Mouse (Mus musculus) urinary bladder, postnatal 14 days (tissue): ENCODE results near the gene Sufu.

Experiments used
- DNase-seq: peaks from one replicate; pipeline ENCODE4 v3.0.0; 2021; ENCODE audit warnings: low spot score

Gene Sufu

GRCm38 (mm10) chr19:46499836-46500580 is 103.3 kb downstream of the Sufu start:
- peak; percentile 99 for DNase-seq

DNA sequence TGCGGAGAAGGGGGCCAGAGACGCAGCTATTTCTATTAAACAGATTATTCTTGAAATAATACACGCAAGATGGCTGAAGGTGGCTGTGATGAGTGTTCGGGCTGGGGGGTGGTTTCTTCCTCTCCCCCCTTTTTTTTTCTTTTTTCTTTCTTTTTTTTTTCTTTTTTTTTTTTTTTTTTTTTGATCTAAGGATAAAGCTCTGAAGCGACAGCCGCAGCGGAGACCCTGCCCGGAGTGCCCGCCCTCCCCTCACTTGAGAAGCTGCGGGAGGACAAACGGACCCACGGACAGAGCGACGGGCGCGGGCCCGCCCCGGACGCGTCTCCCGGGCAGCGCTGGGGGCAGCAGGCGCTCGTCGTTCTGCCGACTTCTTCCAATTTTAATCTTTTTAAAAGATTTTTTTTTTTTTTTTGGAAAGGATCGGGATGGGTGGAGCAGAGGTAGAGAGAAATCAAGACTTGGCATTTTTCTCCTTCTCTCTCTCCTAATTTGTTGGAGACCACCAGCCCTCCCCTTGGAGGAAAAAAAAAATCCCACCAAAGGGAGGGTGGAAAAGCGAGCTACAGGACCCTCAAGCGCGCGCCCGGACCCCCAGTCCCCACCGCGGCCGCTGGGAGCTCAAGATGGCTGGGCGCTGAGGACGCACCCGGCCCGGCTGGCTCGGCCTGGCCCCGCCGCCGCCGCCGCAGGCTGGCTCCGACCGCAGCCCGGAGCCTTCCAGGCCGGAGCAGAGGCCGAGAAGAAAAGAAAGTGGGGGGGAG is 104.1 kb downstream of the Sufu start:
- DNase-seq = peak; percentile 58

DNA sequence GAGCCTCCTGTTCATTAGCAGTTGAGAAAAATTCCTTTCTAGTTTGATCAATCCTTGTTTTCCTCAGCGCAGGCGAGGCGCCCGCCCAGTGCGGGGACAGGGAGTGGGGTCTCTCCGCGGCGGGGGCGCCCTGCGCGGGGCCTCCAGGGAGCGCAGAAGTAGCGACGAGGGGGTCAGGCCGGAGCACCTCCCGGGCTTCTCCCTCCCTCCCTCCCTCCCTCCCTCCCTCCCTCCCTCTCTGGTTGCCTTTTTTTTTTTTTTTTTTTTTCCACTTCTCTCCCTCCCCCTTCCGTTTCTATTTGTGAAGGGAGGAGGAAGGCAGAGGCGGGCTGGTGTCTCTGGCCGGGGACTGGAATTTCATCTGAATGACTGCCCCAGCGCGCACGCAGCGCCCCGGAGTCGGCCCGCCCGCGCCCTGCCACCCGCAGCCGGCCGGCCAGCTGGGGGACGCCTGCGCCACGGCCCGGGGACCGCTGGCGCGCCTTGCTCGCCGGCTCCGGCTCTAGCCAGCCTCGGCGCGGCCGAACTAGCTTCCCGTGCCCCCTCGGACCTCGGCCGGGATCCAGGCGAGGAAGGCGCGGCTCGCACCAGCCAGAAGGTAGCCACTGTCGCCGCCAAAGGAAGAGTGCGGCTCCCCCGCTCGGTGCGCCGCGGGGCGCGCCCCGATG is 104.8 kb downstream of the Sufu start, which contains the start of gene Trim8:
Gene Trim8 (plus strand): TSS at position 302 of the 668 bp plus-strand sequence.
- DNase-seq = peak; percentile 78

GRCm38 (mm10) chr19:46502069-46502455 is 105.4 kb downstream of the Sufu start:
- peak; percentile 81 for DNase-seq

DNA sequence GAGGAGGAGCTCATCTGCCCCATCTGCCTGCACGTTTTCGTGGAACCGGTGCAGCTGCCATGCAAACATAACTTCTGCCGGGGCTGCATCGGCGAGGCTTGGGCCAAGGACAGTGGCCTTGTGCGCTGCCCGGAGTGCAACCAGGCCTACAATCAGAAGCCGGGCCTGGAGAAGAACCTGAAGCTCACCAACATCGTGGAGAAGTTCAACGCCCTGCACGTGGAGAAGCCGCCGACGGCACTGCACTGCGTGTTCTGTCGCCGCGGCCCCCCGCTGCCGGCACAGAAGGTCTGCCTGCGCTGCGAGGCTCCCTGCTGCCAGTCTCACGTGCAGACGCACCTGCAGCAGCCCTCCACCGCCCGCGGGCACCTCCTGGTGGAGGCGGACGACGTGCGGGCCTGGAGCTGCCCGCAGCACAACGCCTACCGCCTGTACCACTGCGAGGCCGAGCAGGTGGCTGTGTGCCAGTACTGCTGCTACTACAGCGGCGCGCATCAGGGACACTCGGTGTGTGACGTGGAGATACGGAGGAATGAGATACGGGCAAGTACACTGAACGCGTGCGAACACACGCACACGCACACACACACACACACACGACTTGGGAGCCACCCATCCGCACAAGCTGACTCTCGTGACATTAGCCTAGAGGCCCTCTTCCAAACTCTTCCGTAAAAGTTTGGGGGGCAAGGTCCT is 105.9 kb downstream of the Sufu start:
- DNase-seq = peak; percentile 86

DNA sequence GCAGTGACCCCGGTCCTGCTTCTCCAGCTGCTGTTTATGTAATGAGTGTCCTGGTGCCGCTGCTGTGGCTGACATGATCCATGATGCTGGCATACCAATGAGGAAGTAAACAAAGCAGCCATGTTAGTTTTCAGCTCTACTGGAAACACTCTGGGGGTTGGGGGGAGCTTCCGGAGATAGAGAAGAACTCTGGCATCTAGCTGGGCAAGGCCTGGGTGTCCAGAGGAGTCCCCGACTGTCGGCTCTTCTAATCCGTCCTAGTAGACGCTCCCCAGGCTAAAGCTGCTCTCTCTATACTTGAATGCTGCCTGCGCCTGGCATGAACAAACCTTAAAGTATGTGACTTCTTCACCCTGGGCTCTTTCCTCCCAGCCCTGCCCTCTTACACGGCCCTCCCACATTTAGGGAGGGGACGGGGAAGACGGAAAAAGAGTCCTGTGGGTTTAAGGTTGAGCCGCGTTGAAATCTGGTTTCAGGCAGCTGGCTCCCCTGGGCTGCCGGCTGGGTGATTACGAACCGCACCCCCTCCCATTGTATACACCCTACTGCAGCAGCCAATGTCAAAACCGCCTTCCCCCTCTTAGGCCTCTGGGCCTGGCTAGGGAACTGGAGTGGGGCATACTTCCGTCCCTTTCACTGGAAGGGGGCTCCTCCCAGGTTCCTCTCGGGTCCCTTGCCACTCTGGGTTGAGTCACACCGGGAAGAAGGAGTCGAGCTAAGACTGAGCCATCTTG is 106.8 kb downstream of the Sufu start:
- peak; percentile 87 for DNase-seq

DNA sequence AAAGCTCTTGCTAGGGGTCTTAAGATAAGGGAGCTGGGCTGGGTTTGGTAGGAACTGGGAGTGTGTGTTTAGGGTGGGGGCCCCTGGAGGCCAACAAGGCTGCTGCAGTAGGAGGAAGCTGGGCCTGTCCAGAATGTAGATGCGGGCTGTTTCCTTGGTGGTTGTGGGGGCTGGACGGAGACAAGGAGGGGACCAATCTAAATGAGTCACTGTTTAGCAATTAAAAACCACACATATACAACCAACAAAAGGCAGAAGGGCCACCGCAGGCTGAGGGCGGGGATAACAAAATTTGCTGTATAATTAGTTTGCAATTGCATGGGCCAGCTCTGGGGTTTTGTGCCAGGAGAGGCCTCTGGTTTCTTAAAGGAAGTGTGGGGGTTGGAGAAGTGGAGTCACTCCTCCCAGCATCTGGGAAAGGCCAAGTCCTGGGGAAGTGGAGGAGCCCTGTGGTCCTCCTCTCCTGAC is 107.4 kb downstream of the Sufu start:
- peak; percentile 69 for DNase-seq

- no peak for DNase-seq
Measured at GRCm38 (mm10) chr19:46504822-46505417, 108.2 kb downstream of the Sufu start.

GRCm38 (mm10) chr19:46505646-46506371 is 109.1 kb downstream of the Sufu start:
- no peak for DNase-seq

DNA sequence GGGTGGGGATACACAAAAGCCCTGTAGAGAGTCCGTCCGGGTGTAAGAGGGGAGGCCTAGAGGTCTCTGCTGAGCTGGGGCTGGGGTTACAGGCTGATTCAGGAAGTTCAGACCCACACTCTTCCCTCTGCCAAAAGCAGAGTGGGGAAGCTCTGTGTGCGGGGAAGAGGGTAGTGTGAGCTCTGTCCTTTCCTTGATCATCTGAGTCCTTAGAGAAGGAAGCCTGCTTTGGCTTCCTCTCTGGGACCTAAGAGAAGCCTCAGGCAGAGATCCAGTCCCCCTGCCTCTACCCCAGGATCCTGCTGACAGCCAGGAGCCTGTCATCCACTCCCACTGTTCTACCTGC is 109.6 kb downstream of the Sufu start:
- DNase-seq = no peak

- DNase-seq = no peak
Measured at GRCm38 (mm10) chr19:46507181-46507581, 110.5 kb downstream of the Sufu start.

GRCm38 (mm10) chr19:46507806-46508205 is 111.1 kb downstream of the Sufu start:
- DNase-seq = no peak

- no peak for DNase-seq
Measured at GRCm38 (mm10) chr19:46508738-46509137, 112.0 kb downstream of the Sufu start.

DNA sequence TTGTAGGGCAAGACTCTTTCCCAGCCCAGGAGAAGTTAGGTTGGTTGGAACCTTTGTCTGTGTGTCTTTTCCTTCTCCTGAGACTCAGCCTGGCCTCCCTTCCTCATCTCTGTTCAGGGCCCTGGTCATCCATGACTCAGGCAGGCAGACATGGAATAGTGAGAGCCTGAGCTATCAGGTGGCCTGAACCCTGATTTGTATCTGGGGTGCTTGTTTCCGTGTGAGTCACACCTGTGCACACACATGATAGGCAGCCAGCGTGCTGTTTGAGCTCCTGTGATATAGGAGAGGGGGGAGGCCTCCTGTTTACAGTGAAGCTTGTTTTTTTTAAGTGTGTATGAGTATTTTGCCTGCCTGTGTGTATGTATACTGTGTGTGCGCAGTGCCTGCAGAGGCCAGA is 112.5 kb downstream of the Sufu start:
- DNase-seq = peak; percentile 60

DNA sequence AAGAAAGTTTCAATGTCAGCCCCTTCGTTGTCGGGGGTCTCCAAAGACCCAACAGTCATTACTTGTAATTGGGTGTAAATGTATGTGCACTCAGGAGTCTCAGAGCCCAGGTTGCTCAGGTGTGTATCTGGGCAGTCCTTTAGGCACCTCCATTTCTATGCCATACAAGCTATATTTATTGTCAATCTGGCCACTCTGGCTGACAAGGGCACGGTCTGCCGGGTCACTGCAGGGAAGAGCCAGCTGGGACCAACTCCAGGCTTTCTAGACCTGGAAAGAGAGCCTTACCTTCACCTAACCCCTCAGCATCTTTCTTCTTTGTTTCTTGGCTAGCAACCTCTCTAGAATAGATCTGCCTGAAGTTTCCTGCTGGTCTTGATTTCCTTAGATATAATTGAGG is 113.0 kb downstream of the Sufu start:
- DNase-seq = no peak

GRCm38 (mm10) chr19:46510401-46510800 is 113.7 kb downstream of the Sufu start:
- no peak for DNase-seq

- DNase-seq = no peak
Measured at GRCm38 (mm10) chr19:46510824-46511223, 114.1 kb downstream of the Sufu start.

GRCm38 (mm10) chr19:46511263-46511662 is 114.6 kb downstream of the Sufu start:
- DNase-seq = no peak

- no peak for DNase-seq
Measured at GRCm38 (mm10) chr19:46514387-46514786, 117.7 kb downstream of the Sufu start.

GRCm38 (mm10) chr19:46515287-46515821 is 118.7 kb downstream of the Sufu start:
- DNase-seq = no peak
